Mouse (Mus musculus): ENCODE results near the gene Entr1.

Entr1 gene

GRCm38 (mm10) chr2:26348241-26348640 lies 40.9 kb downstream of the Entr1 start:
- no peak for DNase-seq (ENCODE audit: low read depth, low spot score)

- peak; percentile 56 for DNase-seq (ENCODE audit: low read depth, low spot score)
These were observed 46.3 kb downstream of the Entr1 start for GRCm38 (mm10) chr2:26342609-26343490.

DNA sequence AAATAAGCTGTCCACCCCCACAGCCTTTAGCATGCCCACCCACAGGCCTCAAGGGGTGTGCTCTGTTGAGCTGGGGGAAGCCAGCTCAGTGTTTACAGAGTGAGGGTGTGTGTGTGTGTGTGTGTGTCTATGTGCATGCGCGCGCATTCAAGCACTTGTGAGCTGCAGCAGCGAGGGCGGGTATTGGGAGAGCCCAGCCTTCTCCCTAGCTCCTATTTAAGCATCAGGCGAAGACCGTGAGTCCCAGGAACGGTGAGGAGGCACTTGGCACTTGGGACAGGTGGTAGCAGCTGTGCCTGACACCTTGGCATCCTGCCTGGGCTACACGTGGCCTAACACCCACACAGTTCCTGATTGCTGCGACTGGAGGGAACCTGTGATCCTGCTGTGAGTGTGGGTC lies 47.1 kb downstream of the Entr1 start:
- DNase-seq (ENCODE audit: low read depth, low spot score), result no peak

GRCm38 (mm10) chr2:26341510-26341981 lies 47.6 kb downstream of the Entr1 start:
- no peak for DNase-seq (ENCODE audit: low read depth, low spot score)

DNA sequence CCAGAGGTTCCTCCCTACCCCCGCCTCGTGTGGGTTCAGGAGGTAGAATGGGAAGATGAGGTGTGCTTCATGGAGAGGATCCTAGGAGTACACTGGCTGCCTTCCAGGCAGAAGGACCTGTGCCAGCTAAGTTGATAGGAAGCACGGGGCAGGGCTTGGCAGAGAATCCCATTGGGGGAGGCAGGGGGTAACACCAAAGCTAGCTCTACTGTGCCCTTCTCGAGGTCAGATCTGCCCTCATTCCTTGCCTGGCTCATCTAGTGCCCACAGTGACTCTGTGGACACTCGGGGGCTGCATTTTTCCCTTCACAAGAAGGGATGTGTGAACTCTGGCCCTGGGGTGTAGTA lies 49.9 kb downstream of the Entr1 start:
- no peak for DNase-seq (ENCODE audit: low read depth, low spot score)

- DNase-seq (ENCODE audit: low read depth, low spot score), result no peak
These were observed 50.6 kb downstream of the Entr1 start for GRCm38 (mm10) chr2:26338302-26339203.
